Mouse (Mus musculus): ENCODE results near the gene Dnaaf5. TPM values are rescaled to one million over a fixed set of nuclear protein-coding genes. Genes with fewer than 3 reads are reported as not detected.

The Dnaaf5 gene
- polyA plus RNA-seq, 1 experiment, result 8.0 TPM

- no peak for DNase-seq (ENCODE audit: low spot score)
Measured at GRCm38 (mm10) chr5:139229716-139230115, 79.7 kb downstream of the Dnaaf5 start.

GRCm38 (mm10) chr5:139232083-139232482, 82.1 kb downstream of the Dnaaf5 start:
- no peak for DNase-seq (ENCODE audit: low spot score)

GRCm38 (mm10) chr5:139234423-139234822, 84.4 kb downstream of the Dnaaf5 start:
- DNase-seq (ENCODE audit: low spot score), result no peak

Other genes with a start within 250 kb of the Dnaaf5 start
- 20.4 and 39.0 TPM in 2 replicates for gene Pdgfa, start 152.9 kb upstream of the Dnaaf5 start, polyA plus RNA-seq (2012; rRNA removed)
- 15.0 and 17.8 TPM in 2 replicates for gene Prkar1b, start 222 bp upstream of the Dnaaf5 start, polyA plus RNA-seq (2012; rRNA removed)
- gene Sun1, start 50.4 kb downstream of the Dnaaf5 start, polyA plus RNA-seq (2012; rRNA removed), result 91.7 and 94.4 TPM in 2 replicates
- gene Get4, start 102.1 kb downstream of the Dnaaf5 start, polyA plus RNA-seq (2012; rRNA removed), result 90.8 and 107 TPM in 2 replicates
- gene Adap1, start 175.4 kb downstream of the Dnaaf5 start, polyA plus RNA-seq (2012; rRNA removed), result 45.4 and 46.6 TPM in 2 replicates
- gene Cox19, start 201.2 kb downstream of the Dnaaf5 start, polyA plus RNA-seq (2012; rRNA removed), result 45.3 and 52.4 TPM in 2 replicates
- gene Cyp2w1, start 202.4 kb downstream of the Dnaaf5 start, polyA plus RNA-seq (2012; rRNA removed), result not detected in 2 replicates
- 16.4 and 22.2 TPM in 2 replicates for gene Gpr146, start 227.5 kb downstream of the Dnaaf5 start, polyA plus RNA-seq (2012; rRNA removed)